Mouse (Mus musculus) MEL (cell line): ENCODE data around the gene Pde8b. TPM values are rescaled to one million over a fixed set of nuclear protein-coding genes. Genes with fewer than 3 reads are reported as not detected.

Source experiments
- DNase-seq: peaks from one replicate; pipeline ENCODE4 v3.0.0; 2011; ENCODE audit warnings: low read depth, low spot score
- H3K27ac ChIP-seq: 2 replicates; pipeline ENCODE4 v1.5.1; 2012; ENCODE audit warnings: low read depth, mild to moderate bottlenecking, control low read depth, low read length, moderate library complexity; ENCODE audit not compliant: control insufficient read depth
- H3K27me3 ChIP-seq, 2 experiments: fragments of 150-350 bp in 1 of 2; sonication (generic) in 1 of 2; 2 replicates each; pipeline ENCODE4 v1.6.1; 2012; ENCODE audit warnings: low read length in 2 of 2, mild to moderate bottlenecking in 2 of 2, improper control_type of control experiment in 1 of 2, moderate library complexity in 1 of 2; ENCODE audit not compliant: insufficient read depth in 2 of 2, control insufficient read depth in 1 of 2
- H3K36me3 ChIP-seq, 2 experiments: 2 replicates each; pipeline ENCODE4 v1.6.1; 2012 to 2014; ENCODE audit warnings: low read length in 2 of 2, improper control_type of control experiment in 1 of 2, inconsistent platforms in 1 of 2, mild to moderate bottlenecking in 1 of 2; ENCODE audit not compliant: insufficient read depth in 2 of 2, control insufficient read depth in 1 of 2
- H3K4me1 ChIP-seq, 2 experiments: fragments of 150-350 bp in 1 of 2; sonication (generic) in 1 of 2; 2 replicates each; pipeline ENCODE4 v1.6.1; 2012; ENCODE audit warnings: low read length in 2 of 2, improper control_type of control experiment in 1 of 2, mild to moderate bottlenecking in 1 of 2; ENCODE audit not compliant: insufficient read depth in 2 of 2, control insufficient read depth in 1 of 2
- H3K4me3 ChIP-seq, 2 experiments: fragments of 150-350 bp in 1 of 2; sonication (generic) in 1 of 2; 2 replicates each; pipeline ENCODE4 v1.5.1; 2012; ENCODE audit warnings: low read depth in 2 of 2, low read length in 2 of 2, mild to moderate bottlenecking in 2 of 2, moderate library complexity in 2 of 2, control low read depth in 1 of 2, improper control_type of control experiment in 1 of 2; ENCODE audit not compliant: control insufficient read depth in 1 of 2, insufficient read depth in 1 of 2
- H3K79me2 ChIP-seq: 2 replicates; pipeline ENCODE4 v1.6.1; 2012; ENCODE audit warnings: mild to moderate bottlenecking, low read length, moderate library complexity; ENCODE audit not compliant: control insufficient read depth, poor library complexity, insufficient read depth
- H3K9ac ChIP-seq: 2 replicates; pipeline ENCODE4 v1.6.1; 2012; ENCODE audit warnings: low read depth, mild to moderate bottlenecking, control low read depth, low read length, moderate library complexity; ENCODE audit not compliant: control insufficient read depth, poor library complexity, severe bottlenecking
- H3K9me3 ChIP-seq: fragments of 150-350 bp; sonication (generic); replicated peaks from 2 replicates; pipeline ENCODE4 v1.6.1; 2012; ENCODE audit warnings: mild to moderate bottlenecking, low read length, improper control_type of control experiment, moderate library complexity; ENCODE audit not compliant: insufficient read depth
- CHD1 ChIP-seq: IDR thresholded peaks from 2 replicates; pipeline ENCODE4 v1.6.1; 2012; ENCODE audit warnings: low read depth, mild to moderate bottlenecking, inconsistent platforms, low read length, improper control_type of control experiment
- CHD2 ChIP-seq: IDR thresholded peaks from 2 replicates; pipeline ENCODE4 v1.6.1; 2011; ENCODE audit warnings: low read length, improper control_type of control experiment
- CTCF ChIP-seq, 3 experiments: IDR thresholded peaks in 2 of 3; conservative IDR thresholded peaks in 1 of 3; 2 replicates each; pipeline ENCODE4 v1.5.1; 2011 to 2012; ENCODE audit warnings: low read length in 3 of 3, low read depth in 2 of 3, mild to moderate bottlenecking in 2 of 3, improper control_type of control experiment in 1 of 3, inconsistent platforms in 1 of 3, mixed read lengths in 1 of 3, moderate library complexity in 1 of 3; ENCODE audit not compliant: control insufficient read depth in 1 of 3, insufficient read depth in 1 of 3, poor library complexity in 1 of 3, severe bottlenecking in 1 of 3
- E2F4 ChIP-seq: IDR thresholded peaks from 2 replicates; pipeline ENCODE4 v1.6.1; 2011; ENCODE audit warnings: low read depth, low read length, improper control_type of control experiment, borderline replicate concordance
- EP300 ChIP-seq, 2 experiments: IDR thresholded peaks; 2 replicates each; pipeline ENCODE4 v1.6.1; 2011; ENCODE audit warnings: improper control_type of control experiment in 2 of 2, low read length in 2 of 2, low read depth in 1 of 2, mild to moderate bottlenecking in 1 of 2
- ETS1 ChIP-seq: IDR thresholded peaks from 2 replicates; pipeline ENCODE4 v1.6.1; 2012; ENCODE audit warnings: low read depth, mild to moderate bottlenecking, inconsistent platforms, low read length, improper control_type of control experiment, moderate library complexity
- GABPA ChIP-seq: IDR thresholded peaks from 2 replicates; pipeline ENCODE4 v1.6.1; 2012; ENCODE audit warnings: low read depth, mild to moderate bottlenecking, inconsistent platforms, low read length, improper control_type of control experiment, moderate library complexity
- GATA1 ChIP-seq: IDR thresholded peaks from 2 replicates; pipeline ENCODE4 v1.6.1; 2011; ENCODE audit warnings: low read depth, low read length, improper control_type of control experiment
- JUND ChIP-seq: IDR thresholded peaks from 2 replicates; pipeline ENCODE4 v1.6.1; 2011; ENCODE audit warnings: low read depth, mild to moderate bottlenecking, improper control_type of control experiment, low read length
- KAT2A ChIP-seq: conservative IDR thresholded peaks from 2 replicates; pipeline ENCODE4 v1.6.1; 2012; ENCODE audit warnings: low read depth, low read length, improper control_type of control experiment, inconsistent platforms
- MAFK ChIP-seq: IDR thresholded peaks from 2 replicates; pipeline ENCODE4 v1.6.1; 2011; ENCODE audit warnings: low read depth, mild to moderate bottlenecking, low read length, improper control_type of control experiment, borderline replicate concordance
- MAX ChIP-seq: IDR thresholded peaks from 2 replicates; pipeline ENCODE4 v1.6.1; 2011; ENCODE audit warnings: low read length, improper control_type of control experiment
- MAZ ChIP-seq: IDR thresholded peaks from 2 replicates; pipeline ENCODE4 v1.6.1; 2012; ENCODE audit warnings: low read depth, mild to moderate bottlenecking, inconsistent platforms, low read length, improper control_type of control experiment
- MEF2A ChIP-seq: IDR thresholded peaks from 2 replicates; pipeline ENCODE4 v1.6.1; 2014; ENCODE audit warnings: low read depth, mild to moderate bottlenecking, inconsistent platforms, low read length, improper control_type of control experiment; ENCODE audit not compliant: poor library complexity, insufficient replicate concordance, severe bottlenecking; ENCODE audit errors: extremely low read depth
- MYB ChIP-seq: IDR thresholded peaks from 2 replicates; pipeline ENCODE4 v1.6.1; 2011; ENCODE audit warnings: mild to moderate bottlenecking, low read depth, low read length, improper control_type of control experiment
- MYC ChIP-seq: IDR thresholded peaks from 2 replicates; pipeline ENCODE4 v1.6.1; 2011; ENCODE audit warnings: low read depth, mild to moderate bottlenecking, low read length, improper control_type of control experiment, moderate library complexity
- NELFE ChIP-seq: IDR thresholded peaks from 2 replicates; pipeline ENCODE4 v1.6.1; 2011; ENCODE audit warnings: low read depth, low read length, improper control_type of control experiment
- NRF1 ChIP-seq: IDR thresholded peaks from 2 replicates; pipeline ENCODE4 v1.6.1; 2014; ENCODE audit warnings: low read depth, mild to moderate bottlenecking, inconsistent platforms, low read length, improper control_type of control experiment, moderate library complexity; ENCODE audit not compliant: poor library complexity, insufficient read depth, severe bottlenecking
- POLR2A ChIP-seq, 2 experiments: IDR thresholded peaks; 2 replicates each; pipeline ENCODE4 v1.6.1; 2011 to 2012; ENCODE audit warnings: low read length in 2 of 2, mild to moderate bottlenecking in 2 of 2, control low read depth in 1 of 2, improper control_type of control experiment in 1 of 2, low read depth in 1 of 2, moderate library complexity in 1 of 2; ENCODE audit not compliant: control insufficient read depth in 1 of 2, insufficient read depth in 1 of 2, poor library complexity in 1 of 2
- POLR2AphosphoS2 ChIP-seq: IDR thresholded peaks from 2 replicates; pipeline ENCODE4 v1.6.1; 2011; ENCODE audit warnings: low read length, improper control_type of control experiment
- POLR2AphosphoS5 ChIP-seq: IDR thresholded peaks from 2 replicates; pipeline ENCODE4 v1.6.1; 2012; ENCODE audit warnings: low read depth, borderline replicate concordance, mild to moderate bottlenecking, inconsistent platforms, low read length, moderate library complexity, mixed read lengths
- RAD21 ChIP-seq: IDR thresholded peaks from 2 replicates; pipeline ENCODE4 v1.6.1; 2011; ENCODE audit warnings: mild to moderate bottlenecking, low read depth, low read length, improper control_type of control experiment
- RCOR1 ChIP-seq: IDR thresholded peaks from 2 replicates; pipeline ENCODE4 v1.6.1; 2012; ENCODE audit warnings: low read depth, mild to moderate bottlenecking, inconsistent platforms, low read length, improper control_type of control experiment
- SIN3A ChIP-seq: IDR thresholded peaks from 2 replicates; pipeline ENCODE4 v1.6.1; 2012; ENCODE audit warnings: low read length, improper control_type of control experiment, inconsistent platforms
- SMC3 ChIP-seq: IDR thresholded peaks from 2 replicates; pipeline ENCODE4 v1.6.1; 2011; ENCODE audit warnings: low read depth, low read length, improper control_type of control experiment
- TAL1 ChIP-seq: IDR thresholded peaks from 2 replicates; pipeline ENCODE4 v1.6.1; 2012; ENCODE audit warnings: mild to moderate bottlenecking, inconsistent platforms, low read length, moderate library complexity, mixed read lengths
- UBTF ChIP-seq: IDR thresholded peaks from 2 replicates; pipeline ENCODE4 v1.6.1; 2012; ENCODE audit warnings: low read depth, mild to moderate bottlenecking, inconsistent platforms, low read length, improper control_type of control experiment, moderate library complexity, borderline replicate concordance; ENCODE audit not compliant: insufficient read depth
- USF1 ChIP-seq: IDR thresholded peaks from 2 replicates; pipeline ENCODE4 v1.6.1; 2014; ENCODE audit warnings: low read depth, mild to moderate bottlenecking, inconsistent platforms, low read length, improper control_type of control experiment, moderate library complexity
- USF2 ChIP-seq, 2 experiments: IDR thresholded peaks; 2 replicates each; pipeline ENCODE4 v1.6.1; 2011 to 2012; ENCODE audit warnings: improper control_type of control experiment in 2 of 2, low read length in 2 of 2, borderline replicate concordance in 1 of 2, inconsistent platforms in 1 of 2, low read depth in 1 of 2, mild to moderate bottlenecking in 1 of 2; ENCODE audit not compliant: insufficient read depth in 1 of 2
- ZC3H11A ChIP-seq: IDR thresholded peaks from 2 replicates; pipeline ENCODE4 v1.6.1; 2012; ENCODE audit warnings: low read depth, mild to moderate bottlenecking, inconsistent platforms, low read length, improper control_type of control experiment
- ZMIZ1 ChIP-seq: IDR thresholded peaks from 2 replicates; pipeline ENCODE4 v1.6.1; 2012; ENCODE audit warnings: low read depth, mild to moderate bottlenecking, inconsistent platforms, low read length, improper control_type of control experiment, moderate library complexity
- ZNF384 ChIP-seq: IDR thresholded peaks from 2 replicates; pipeline ENCODE4 v1.6.1; 2012; ENCODE audit warnings: low read depth, mild to moderate bottlenecking, inconsistent platforms, low read length, improper control_type of control experiment
- polyA plus RNA-seq, 2 experiments: library from polyadenylated mRNA; stranded (reverse) in 1 of 2; unstranded in 1 of 2; fragments of >175 nt in 1 of 2; fragments of >200 nt in 1 of 2; gene quantifications; 2 replicates each; pipeline versions ENCODE4 v1.2.1 to v1.2.4; 2012; ENCODE audit warnings: low replicate concordance in 2 of 2, low read depth in 1 of 2; ENCODE audit not compliant: insufficient read length in 2 of 2, insufficient read depth in 1 of 2, missing spikeins in 1 of 2
- total RNA-seq: library from RNA; depleted of rRNA; stranded (reverse); fragments of 300-350 nt; gene quantifications from 2 replicates; pipeline ENCODE4 v1.2.3, GENCODE M21; 2012

Pde8b gene
- total and polyA plus RNA-seq, 3 experiments: 0.04 to 0.40 TPM; not detected in 1

- TF ChIP-seq GABPA (no peak), CHD1 (no peak)
- no peaks in the 10 kb centered on the region for H3K36me3 ChIP-seq
- no peak for DNase-seq
- no peaks in the 10 kb centered on the region for H3K4me1 ChIP-seq
- no peaks in the 10 kb centered on the region for H3K79me2 ChIP-seq
- H3K9me3 ChIP-seq: no peaks in the 10 kb centered on the region
- H3K27ac ChIP-seq: no peak overlapping the region
- H3K4me3 ChIP-seq: no peak overlapping the region
- no peaks in the 10 kb centered on the region; a peak in 1 of 4 replicates for H3K27me3 ChIP-seq
- no peak overlapping the region for H3K9ac ChIP-seq
Observed at GRCm38 (mm10) chr13:95120570-95120969, 129.6 kb downstream of the Pde8b start.

- no peaks in the 10 kb centered on the region for H3K9me3 ChIP-seq
- peaks cover 0 to 4% of the 10 kb centered on the region in 2 experiments; a peak in 2 of 4 replicates for H3K4me1 ChIP-seq
- H3K4me3 ChIP-seq: no peak overlapping the region
- no peak overlapping the region for H3K27ac ChIP-seq
- no peak overlapping the region for H3K9ac ChIP-seq
- no peaks in the 10 kb centered on the region for H3K79me2 ChIP-seq
- no peaks in the 10 kb centered on the region for H3K36me3 ChIP-seq
- H3K27me3 ChIP-seq: no peaks in the 10 kb centered on the region; a peak in 1 of 4 replicates
- DNase-seq: peak; percentile 32
- no peak for TF ChIP-seq E2F4
- TF ChIP-seq ETS1: peak; percentile 37; the same call in 1 of the 2 replicates
- TF ChIP-seq CTCF (IDR thresholded peaks at IDR 0.05 in 2 of 3, conservative IDR thresholded peaks at IDR 0.05 in 1 of 3; ENCODE audit: control insufficient read depth in 1 of 3, insufficient read depth in 1 of 3, low read depth in 2 of 3, low read length in 3 of 3, poor library complexity in 1 of 3, severe bottlenecking in 1 of 3): no peak
- TF ChIP-seq KAT2A: no peak
- 0 out of 2 replicates have a peak, but pooled peaks have one; percentile 37 for TF ChIP-seq GATA1
- no peak for TF ChIP-seq POLR2AphosphoS5
- TF ChIP-seq RAD21: no peak
- 0 out of 2 replicates have a peak, but pooled peaks have one; percentile 28 for TF ChIP-seq SIN3A
- TF ChIP-seq CHD1: no peak
- TF ChIP-seq TAL1: no peak
- no peak for TF ChIP-seq GABPA
- no peak for TF ChIP-seq SMC3
- no peak for TF ChIP-seq JUND
- TF ChIP-seq USF1: no peak
- no peak for TF ChIP-seq MAX
- no peak for TF ChIP-seq ZC3H11A
- TF ChIP-seq MYC: no peak
- no peak for TF ChIP-seq NELFE
- peak; percentile 45; the same call in 1 of the 2 replicates for TF ChIP-seq RCOR1
- no peak for TF ChIP-seq MAFK
- no peak for TF ChIP-seq USF2 (IDR thresholded peaks at IDR 0.05; ENCODE audit: borderline replicate concordance in 1 of 2, insufficient read depth in 1 of 2, low read depth in 1 of 2, low read length in 2 of 2)
- no peak for TF ChIP-seq ZMIZ1
- TF ChIP-seq MYB: peak; percentile 35; the same call in 1 of the 2 replicates
- TF ChIP-seq MAZ: no peak
- TF ChIP-seq NRF1: no peak
- TF ChIP-seq ZNF384: no peak
- TF ChIP-seq UBTF: no peak
- TF ChIP-seq EP300 (IDR thresholded peaks at IDR 0.05; ENCODE audit: low read depth in 1 of 2, low read length in 2 of 2): peak; percentile 19 to 59; a peak in 3 of 4 replicates
- TF ChIP-seq POLR2AphosphoS2: no peak
- TF ChIP-seq CHD2: no peak
- TF ChIP-seq POLR2A (IDR thresholded peaks at IDR 0.05; ENCODE audit: control insufficient read depth in 1 of 2, insufficient read depth in 1 of 2, low read depth in 1 of 2, low read length in 2 of 2, poor library complexity in 1 of 2): no peak
- no peak for TF ChIP-seq MEF2A
Observed at GRCm38 (mm10) chr13:95113763-95114162, 136.4 kb downstream of the Pde8b start.
